Mouse (Mus musculus): ENCODE results near the gene Cngb1.

DNA sequence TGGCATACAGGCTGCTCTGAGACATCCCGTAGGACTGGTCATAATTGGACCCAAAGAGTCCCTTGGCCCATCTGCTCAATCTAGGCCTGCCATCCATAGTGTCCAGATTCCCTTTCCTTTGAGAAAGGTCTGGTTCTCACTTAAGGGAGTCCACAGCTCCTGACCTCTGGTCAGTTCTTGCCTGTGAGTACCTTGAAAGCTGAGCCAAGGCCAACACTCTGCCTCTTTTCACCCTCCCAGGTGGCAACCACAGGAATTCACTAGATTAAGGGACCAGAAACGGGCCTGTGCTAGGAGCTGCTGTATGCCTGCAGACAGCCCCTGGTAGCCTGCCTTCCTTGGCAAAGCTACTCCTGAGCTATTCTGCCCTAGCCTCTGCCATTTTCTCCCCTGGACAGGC, 48.2 kb upstream of the Cngb1 start:
- no peak for TF ChIP-seq EP300 (IDR thresholded peaks at IDR 0.05; ENCODE audit: low read depth)
- no peak for TF ChIP-seq CTCF (IDR thresholded peaks at IDR 0.05; ENCODE audit: low read depth)

All from liver, embryonic 14.5 days (tissue).